Mouse (Mus musculus) limb, embryonic 14.5 days (tissue): ENCODE data around the gene Gstt1. TPM values are rescaled to one million over a fixed set of nuclear protein-coding genes. Genes with fewer than 3 reads are reported as not detected.

Experiments used
- ATAC-seq: fragments of 200-750 bp; cut with Nextera tagmentation; 2 replicates; pipeline ENCODE4 v1.8.0; 2017; ENCODE audit warnings: low read depth, moderate number of reproducible peaks, moderate TSS enrichment; ENCODE audit not compliant: low FRiP score
- DNase-seq: peaks from one replicate; pipeline ENCODE4 v3.0.0-alpha.2; 2015; ENCODE audit warnings: low spot score
- H3K27ac ChIP-seq: fragments of 300-500 bp; sonication (generic); replicated peaks from 2 replicates; pipeline ENCODE4 v1.5.1; 2014; ENCODE audit warnings: low read depth, mild to moderate bottlenecking, low read length, moderate library complexity, mixed read lengths
- H3K27me3 ChIP-seq: fragments of 300-500 bp; sonication (generic); 2 replicates; pipeline ENCODE4 v1.6.1; 2014; ENCODE audit warnings: low read length, mixed read lengths; ENCODE audit not compliant: control insufficient read depth, insufficient read depth
- H3K36me3 ChIP-seq: fragments of 300-500 bp; sonication (generic); 2 replicates; pipeline ENCODE4 v1.6.1; 2014; ENCODE audit warnings: mild to moderate bottlenecking, low read length, moderate library complexity, mixed read lengths; ENCODE audit not compliant: control insufficient read depth, insufficient read depth
- H3K4me1 ChIP-seq: fragments of 300-500 bp; sonication (generic); 2 replicates; pipeline ENCODE4 v1.6.1; 2014; ENCODE audit warnings: antibody characterized with exemption, low read length, mixed read lengths; ENCODE audit not compliant: control insufficient read depth, insufficient read depth
- H3K4me2 ChIP-seq: fragments of 300-500 bp; sonication (generic); replicated peaks from 2 replicates; pipeline ENCODE4 v1.6.1; 2014; ENCODE audit warnings: low read depth, mild to moderate bottlenecking, low read length, moderate library complexity; ENCODE audit not compliant: severe bottlenecking
- H3K4me3 ChIP-seq: fragments of 300-500 bp; sonication (generic); replicated peaks from 2 replicates; pipeline ENCODE4 v1.5.1; 2014; ENCODE audit warnings: low read length
- H3K9ac ChIP-seq: fragments of 300-500 bp; sonication (generic); 2 replicates; pipeline ENCODE4 v1.6.1; 2014; ENCODE audit warnings: mild to moderate bottlenecking, low read depth, low read length, moderate library complexity; ENCODE audit not compliant: severe bottlenecking
- H3K9me3 ChIP-seq: fragments of 300-500 bp; sonication (generic); 2 replicates; pipeline ENCODE4 v1.6.1; 2016; ENCODE audit warnings: low read length; ENCODE audit not compliant: control insufficient read depth
- POLR2A ChIP-seq: fragments of 200-500 bp; IDR thresholded peaks from 2 replicates; pipeline ENCODE4 v1.8.0; 2012; ENCODE audit warnings: inconsistent platforms, mild to moderate bottlenecking, moderate library complexity, borderline replicate concordance; ENCODE audit not compliant: insufficient read depth, insufficient read length; ENCODE audit errors: extremely low read depth
- WGBS: fragments of 180-500 bp; shearing (Covaris S2); extraction: QIAGEN DNeasy Blood & Tissue Kit; methylation state at CpG from one replicate; pipeline ENCODE4 v1.1.7; 2014; 5-methylcytosine and 5-hydroxymethylcytosine counted together
- polyA plus RNA-seq, 2 experiments: library from polyadenylated mRNA; depleted of rRNA in 1 of 2; stranded (reverse) in 1 of 2; unstranded in 1 of 2; fragments of >200 nt; fragmentation: Nextera tagmentation in 1 of 2; extraction: Ambion mirVana in 1 of 2; gene quantifications; 2 replicates each; pipeline versions ENCODE4 v1.2.1 to v1.2.3; 2012 to 2014

Gene Gstt1
- polyA plus RNA-seq, 2 experiments = 22.3 to 27.0 TPM

GRCm38 (mm10) chr10:75837248-75837759 is 38.9 kb upstream of the Gstt1 start, which contains the start of gene Gstt2:
Gene Gstt2 (minus strand): TSS chr10:75837424.
- Histone ChIP-seq H3K27ac (peak within 1 kb of the TSS; percentile 69), H3K9ac (peak within 1 kb of the TSS; percentile 46), H3K27me3 (no peaks in the 10 kb centered on the region), H3K9me3 (no peaks in the 10 kb centered on the region), H3K4me1 (peaks cover 23% of the 10 kb centered on the region), H3K36me3 (no peaks in the 10 kb centered on the region), H3K4me3 (peak within 1 kb of the TSS; percentile 44), H3K4me2 (peak within 1 kb of the TSS; percentile 60)
- under 1% methylated on average over 21 of the region's 21 CpGs for WGBS
- DNase-seq (peak; percentile 95), ATAC-seq (peak; percentile 92)
- no peak for TF ChIP-seq POLR2A

- no peak for ATAC-seq
Observed at GRCm38 (mm10) chr10:75835761-75836531, 37.6 kb upstream of the Gstt1 start.

GRCm38 (mm10) chr10:75835307-75835706 is 36.9 kb upstream of the Gstt1 start:
- Histone ChIP-seq H3K9ac (peak overlapping the region; percentile 14; the same call in 1 of the 2 replicates), H3K27ac (no peak overlapping the region), H3K9me3 (no peaks in the 10 kb centered on the region), H3K4me2 (peak overlapping the region; percentile 50), H3K4me1 (peaks cover 23% of the 10 kb centered on the region), H3K36me3 (no peaks in the 10 kb centered on the region), H3K27me3 (no peaks in the 10 kb centered on the region), H3K4me3 (peak overlapping the region; percentile 24)
- WGBS = 2% methylated on average over 10 of the region's 10 CpGs
- TF ChIP-seq POLR2A = no peak
- no peak for ATAC-seq
- peak; percentile 24 for DNase-seq

More at GRCm38 (mm10) chr10:75835761-75836531, 37.6 kb upstream of the Gstt1 start:
- peak overlapping the region; percentile 14; the same call in 1 of the 2 replicates for H3K9ac ChIP-seq
- DNase-seq = peak; percentile 30
- peak overlapping the region; percentile 24 for H3K4me3 ChIP-seq
- H3K27ac ChIP-seq = no peak overlapping the region
- H3K36me3 ChIP-seq = no peaks in the 10 kb centered on the region
- 25% methylated on average over 8 of the region's 10 CpGs for WGBS
- H3K9me3 ChIP-seq = no peaks in the 10 kb centered on the region
- H3K4me1 ChIP-seq = peaks cover 23% of the 10 kb centered on the region
- TF ChIP-seq POLR2A = no peak
- no peaks in the 10 kb centered on the region for H3K27me3 ChIP-seq
- H3K4me2 ChIP-seq = peak overlapping the region; percentile 50

GRCm38 (mm10) chr10:75834721-75835120 is 36.3 kb upstream of the Gstt1 start:
- no peak overlapping the region for H3K27ac ChIP-seq
- no peak for ATAC-seq

GRCm38 (mm10) chr10:75834250-75834649 is 35.9 kb upstream of the Gstt1 start:
- Histone ChIP-seq H3K36me3 (no peaks in the 10 kb centered on the region), H3K4me1 (peaks cover 23% of the 10 kb centered on the region), H3K9ac (peak overlapping the region; percentile 59), H3K27ac (no peak overlapping the region), H3K4me2 (peak overlapping the region; percentile 50), H3K4me3 (peak overlapping the region; percentile 36), H3K27me3 (no peaks in the 10 kb centered on the region), H3K9me3 (no peaks in the 10 kb centered on the region)
- DNase-seq = peak; percentile 83
- ATAC-seq = no peak
- WGBS = under 1% methylated on average over 21 of the region's 21 CpGs
- TF ChIP-seq POLR2A = no peak

More at GRCm38 (mm10) chr10:75834721-75835120, 36.3 kb upstream of the Gstt1 start:
- Histone ChIP-seq H3K9ac (peak overlapping the region; percentile 59), H3K4me2 (peak overlapping the region; percentile 50), H3K4me3 (peak overlapping the region; percentile 36), H3K9me3 (no peaks in the 10 kb centered on the region), H3K36me3 (no peaks in the 10 kb centered on the region), H3K27me3 (no peaks in the 10 kb centered on the region), H3K4me1 (peaks cover 23% of the 10 kb centered on the region)
- DNase-seq = no peak
- WGBS = 10% methylated on average over 9 of the region's 9 CpGs
- TF ChIP-seq POLR2A = no peak
